Mouse (Mus musculus): ENCODE measurements around the gene Tiam1. TPM values are rescaled to one million over a fixed set of nuclear protein-coding genes. Genes with fewer than 3 reads are reported as not detected.

The Tiam1 gene
- polyA plus RNA-seq, 1 experiment from 2014 or later = 11.5 TPM

- no peak for ATAC-seq (ENCODE audit: low FRiP score, low TSS enrichment)
- no peaks in the 10 kb centered on the region for H3K4me1 ChIP-seq (ENCODE audit: insufficient read depth, low read length)
- no peak overlapping the region for H3K9ac ChIP-seq (replicated peaks; ENCODE audit: low read length)
- no peak overlapping the region for H3K27ac ChIP-seq (ENCODE audit: low read length)
- H3K4me3 ChIP-seq (ENCODE audit: low read length) = no peak overlapping the region
- no peaks in the 10 kb centered on the region for H3K9me3 ChIP-seq (ENCODE audit: low read length)
- H3K36me3 ChIP-seq (ENCODE audit: insufficient read depth, low read length) = no peaks in the 10 kb centered on the region
- WGBS = 75% methylated on average over 17 of the region's 17 CpGs
- H3K27me3 ChIP-seq (ENCODE audit: insufficient read depth, low read length) = no peaks in the 10 kb centered on the region
- H3K4me2 ChIP-seq (replicated peaks; ENCODE audit: low read depth, low read length) = no peak overlapping the region
These were observed 316.0 kb downstream of the Tiam1 start for GRCm38 (mm10) chr16:89827496-89828125.

- no peak overlapping the region for H3K9ac ChIP-seq (replicated peaks; ENCODE audit: low read length)
- H3K4me2 ChIP-seq (replicated peaks; ENCODE audit: low read depth, low read length) = no peak overlapping the region
- WGBS = 44% methylated on average over 12 of the region's 12 CpGs
- no peaks in the 10 kb centered on the region for H3K27me3 ChIP-seq (ENCODE audit: insufficient read depth, low read length)
- H3K9me3 ChIP-seq (ENCODE audit: low read length) = no peaks in the 10 kb centered on the region
- H3K4me3 ChIP-seq (ENCODE audit: low read length) = no peak overlapping the region
- no peak for ATAC-seq (ENCODE audit: low FRiP score, low TSS enrichment)
- H3K4me1 ChIP-seq (ENCODE audit: insufficient read depth, low read length) = no peaks in the 10 kb centered on the region
- peaks cover 4% of the 10 kb centered on the region; the same call in 1 of the 2 replicates for H3K36me3 ChIP-seq (ENCODE audit: insufficient read depth, low read length)
- no peak overlapping the region for H3K27ac ChIP-seq (ENCODE audit: low read length)
These were observed 317.7 kb downstream of the Tiam1 start for GRCm38 (mm10) chr16:89825875-89826274.

- ATAC-seq (ENCODE audit: low FRiP score, low TSS enrichment) = no peak
- H3K9ac ChIP-seq (replicated peaks; ENCODE audit: low read length) = no peak overlapping the region
- H3K4me3 ChIP-seq (ENCODE audit: low read length) = no peak overlapping the region
- peaks cover 5% of the 10 kb centered on the region; the same call in 1 of the 2 replicates for H3K4me1 ChIP-seq (ENCODE audit: insufficient read depth, low read length)
- H3K36me3 ChIP-seq (ENCODE audit: insufficient read depth, low read length) = peaks cover 8% of the 10 kb centered on the region; the same call in 1 of the 2 replicates
- no peaks in the 10 kb centered on the region; the same call in 1 of the 2 replicates for H3K27me3 ChIP-seq (ENCODE audit: insufficient read depth, low read length)
- no peak overlapping the region for H3K27ac ChIP-seq (ENCODE audit: low read length)
- H3K9me3 ChIP-seq (ENCODE audit: low read length) = no peaks in the 10 kb centered on the region
- WGBS = 83% methylated on average over 6 of the region's 6 CpGs
- H3K4me2 ChIP-seq (replicated peaks; ENCODE audit: low read depth, low read length) = no peak overlapping the region
These were observed 320.7 kb downstream of the Tiam1 start for GRCm38 (mm10) chr16:89822882-89823281.

GRCm38 (mm10) chr16:89818661-89819060 is 324.9 kb downstream of the Tiam1 start:
- ATAC-seq (ENCODE audit: low FRiP score, low TSS enrichment) = no peak
- Histone ChIP-seq H3K4me2 (replicated peaks; ENCODE audit: low read depth, low read length) (peak overlapping the region; percentile 92; the same call in 1 of the 2 replicates), H3K4me1 (ENCODE audit: insufficient read depth, low read length) (peaks cover 16% of the 10 kb centered on the region; the same call in 1 of the 2 replicates), H3K9me3 (ENCODE audit: low read length) (no peaks in the 10 kb centered on the region), H3K9ac (replicated peaks; ENCODE audit: low read length) (no peak overlapping the region), H3K27ac (ENCODE audit: low read length) (no peak overlapping the region), H3K27me3 (ENCODE audit: insufficient read depth, low read length) (no peaks in the 10 kb centered on the region; the same call in 1 of the 2 replicates), H3K4me3 (ENCODE audit: low read length) (no peak overlapping the region), H3K36me3 (ENCODE audit: insufficient read depth, low read length) (peaks cover 8% of the 10 kb centered on the region; the same call in 1 of the 2 replicates)
- 35% methylated on average over 4 of the region's 4 CpGs for WGBS

DNA sequence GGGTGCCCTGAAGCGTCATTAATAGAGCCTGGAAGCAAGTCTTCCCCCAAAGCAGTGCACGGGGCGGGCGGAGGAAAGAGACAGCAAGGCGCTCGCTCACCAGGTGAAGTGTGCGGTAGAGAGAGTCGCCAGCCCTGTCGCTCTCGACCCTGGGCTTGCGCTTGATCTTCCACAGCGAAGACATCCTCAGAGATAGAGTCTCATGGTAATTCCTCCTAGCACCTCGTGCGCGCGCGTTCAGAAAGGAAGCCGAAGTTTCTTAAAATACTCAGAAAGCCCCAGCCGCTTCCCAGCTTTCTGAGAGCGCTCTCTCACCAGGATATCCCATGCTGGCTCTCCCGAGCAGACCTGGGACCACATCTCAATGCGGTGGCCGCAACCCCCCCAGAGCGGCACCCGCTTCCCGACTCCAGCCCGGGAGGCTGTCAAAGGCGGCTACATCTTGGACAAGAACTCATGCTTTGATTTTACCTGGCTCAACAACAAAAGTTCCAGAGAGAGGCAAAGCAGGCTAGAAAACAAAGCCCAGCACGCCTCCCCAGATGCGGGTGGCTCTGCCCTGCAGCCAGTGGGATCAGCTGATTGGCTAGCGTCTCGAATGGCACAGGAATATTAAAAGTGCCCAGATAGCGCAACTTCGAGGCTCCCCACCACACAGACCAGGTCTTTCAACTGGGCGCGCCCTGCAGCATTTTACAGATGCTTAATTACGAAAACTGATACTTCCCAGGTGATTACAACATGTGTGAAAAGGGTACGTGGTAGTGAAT is 325.5 kb downstream of the Tiam1 start:
- H3K4me2 ChIP-seq (replicated peaks; ENCODE audit: low read depth, low read length) = peak overlapping the region; percentile 92
- H3K27ac ChIP-seq (ENCODE audit: low read length) = no peak overlapping the region
- peak overlapping the region; percentile 50 for H3K4me3 ChIP-seq (ENCODE audit: low read length)
- peaks cover 8% of the 10 kb centered on the region; the same call in 1 of the 2 replicates for H3K36me3 ChIP-seq (ENCODE audit: insufficient read depth, low read length)
- H3K27me3 ChIP-seq (ENCODE audit: insufficient read depth, low read length) = no peaks in the 10 kb centered on the region; the same call in 1 of the 2 replicates
- no peaks in the 10 kb centered on the region for H3K9me3 ChIP-seq (ENCODE audit: low read length)
- peak overlapping the region; percentile 67 for H3K9ac ChIP-seq (replicated peaks; ENCODE audit: low read length)
- peaks cover 16% of the 10 kb centered on the region; the same call in 1 of the 2 replicates for H3K4me1 ChIP-seq (ENCODE audit: insufficient read depth, low read length)
- 3% methylated on average over 38 of the region's 38 CpGs for WGBS
- peak; percentile 47; the same call in 1 of the 2 replicates for ATAC-seq (ENCODE audit: low FRiP score, low TSS enrichment)

DNA sequence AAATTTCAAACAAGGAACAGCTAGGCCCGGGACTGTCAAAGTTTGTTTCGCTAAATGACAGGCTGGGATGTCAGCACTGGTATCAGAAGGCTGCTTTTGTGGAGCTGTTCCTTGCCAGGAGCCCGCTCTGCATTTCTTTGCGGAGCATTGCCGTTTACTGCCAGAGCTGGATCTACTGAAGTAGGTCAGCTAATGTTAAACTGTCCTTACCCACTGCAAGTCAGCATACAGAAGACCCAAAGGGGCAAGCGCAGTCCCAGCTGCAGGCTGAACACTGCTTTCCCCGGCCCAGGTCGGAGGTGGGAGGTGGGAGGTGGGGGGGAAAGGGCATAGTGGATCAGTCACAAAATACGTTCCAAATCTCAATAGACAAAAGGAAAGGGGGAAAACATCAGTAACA is 326.3 kb downstream of the Tiam1 start:
- peaks cover 16% of the 10 kb centered on the region; the same call in 1 of the 2 replicates for H3K4me1 ChIP-seq (ENCODE audit: insufficient read depth, low read length)
- H3K9me3 ChIP-seq (ENCODE audit: low read length) = no peaks in the 10 kb centered on the region
- no peak for ATAC-seq (ENCODE audit: low FRiP score, low TSS enrichment)
- peaks cover 8% of the 10 kb centered on the region; the same call in 1 of the 2 replicates for H3K36me3 ChIP-seq (ENCODE audit: insufficient read depth, low read length)
- H3K27me3 ChIP-seq (ENCODE audit: insufficient read depth, low read length) = no peaks in the 10 kb centered on the region; the same call in 1 of the 2 replicates
- peak overlapping the region; percentile 92 for H3K4me2 ChIP-seq (replicated peaks; ENCODE audit: low read depth, low read length)
- WGBS = 20% methylated on average over 9 of the region's 9 CpGs
- peak overlapping the region; percentile 50 for H3K4me3 ChIP-seq (ENCODE audit: low read length)
- H3K9ac ChIP-seq (replicated peaks; ENCODE audit: low read length) = no peak overlapping the region
- H3K27ac ChIP-seq (ENCODE audit: low read length) = no peak overlapping the region

- Histone ChIP-seq H3K9ac (replicated peaks; ENCODE audit: low read length) (no peak overlapping the region), H3K4me1 (ENCODE audit: insufficient read depth, low read length) (peaks cover 16% of the 10 kb centered on the region; the same call in 1 of the 2 replicates), H3K27me3 (ENCODE audit: insufficient read depth, low read length) (no peaks in the 10 kb centered on the region; the same call in 1 of the 2 replicates), H3K36me3 (ENCODE audit: insufficient read depth, low read length) (peaks cover 8% of the 10 kb centered on the region), H3K4me2 (replicated peaks; ENCODE audit: low read depth, low read length) (peak overlapping the region; percentile 92; the same call in 1 of the 2 replicates), H3K27ac (ENCODE audit: low read length) (no peak overlapping the region), H3K9me3 (ENCODE audit: low read length) (no peaks in the 10 kb centered on the region), H3K4me3 (ENCODE audit: low read length) (peak overlapping the region; percentile 50)
- 40% methylated on average over 13 of the region's 13 CpGs for WGBS
- ATAC-seq (ENCODE audit: low FRiP score, low TSS enrichment) = peak; percentile 44; the same call in 1 of the 2 replicates
These were observed 326.9 kb downstream of the Tiam1 start for GRCm38 (mm10) chr16:89816506-89817172.

DNA sequence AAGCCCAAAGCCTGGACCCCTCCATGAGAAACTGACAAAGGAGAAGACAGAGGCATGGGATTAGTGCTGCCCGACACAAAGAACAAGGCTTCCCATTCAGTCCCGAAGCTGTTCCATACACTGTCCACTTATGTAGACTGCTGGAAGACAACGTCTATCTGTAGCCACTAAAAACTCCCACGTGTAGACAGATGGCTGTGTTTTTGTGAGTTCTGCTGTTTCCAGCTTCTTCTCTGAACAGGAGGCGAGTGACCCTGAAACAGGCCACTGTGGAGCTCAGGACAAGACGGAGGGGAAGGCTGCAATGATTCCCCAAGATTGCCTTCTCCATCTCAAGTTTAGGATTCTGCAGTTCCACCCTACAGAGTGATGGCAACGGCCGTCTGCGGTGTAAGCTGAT is 330.0 kb downstream of the Tiam1 start:
- no peaks in the 10 kb centered on the region for H3K27me3 ChIP-seq (ENCODE audit: insufficient read depth, low read length)
- H3K4me3 ChIP-seq (ENCODE audit: low read length) = no peak overlapping the region
- no peaks in the 10 kb centered on the region; the same call in 1 of the 2 replicates for H3K9me3 ChIP-seq (ENCODE audit: low read length)
- H3K9ac ChIP-seq (replicated peaks; ENCODE audit: low read length) = no peak overlapping the region
- peaks cover 16% of the 10 kb centered on the region; the same call in 1 of the 2 replicates for H3K4me1 ChIP-seq (ENCODE audit: insufficient read depth, low read length)
- peaks cover 9% of the 10 kb centered on the region for H3K36me3 ChIP-seq (ENCODE audit: insufficient read depth, low read length)
- no peak for ATAC-seq (ENCODE audit: low FRiP score, low TSS enrichment)
- H3K27ac ChIP-seq (ENCODE audit: low read length) = no peak overlapping the region
- H3K4me2 ChIP-seq (replicated peaks; ENCODE audit: low read depth, low read length) = no peak overlapping the region
- 78% methylated on average over 9 of the region's 9 CpGs for WGBS

- peaks cover 9% of the 10 kb centered on the region for H3K36me3 ChIP-seq (ENCODE audit: insufficient read depth, low read length)
- no peak overlapping the region for H3K4me2 ChIP-seq (replicated peaks; ENCODE audit: low read depth, low read length)
- WGBS = 88% methylated on average over 12 of the region's 12 CpGs
- no peak overlapping the region for H3K27ac ChIP-seq (ENCODE audit: low read length)
- no peaks in the 10 kb centered on the region; the same call in 1 of the 2 replicates for H3K9me3 ChIP-seq (ENCODE audit: low read length)
- no peak for ATAC-seq (ENCODE audit: low FRiP score, low TSS enrichment)
- H3K27me3 ChIP-seq (ENCODE audit: insufficient read depth, low read length) = no peaks in the 10 kb centered on the region
- H3K9ac ChIP-seq (replicated peaks; ENCODE audit: low read length) = no peak overlapping the region
- H3K4me1 ChIP-seq (ENCODE audit: insufficient read depth, low read length) = peaks cover 11% of the 10 kb centered on the region; the same call in 1 of the 2 replicates
- no peak overlapping the region for H3K4me3 ChIP-seq (ENCODE audit: low read length)
These were observed 330.7 kb downstream of the Tiam1 start for GRCm38 (mm10) chr16:89812891-89813290.
